Mouse (Mus musculus) stomach, embryonic 14.5 days (tissue): ENCODE data around the gene Celf5. TPM values are rescaled to one million over a fixed set of nuclear protein-coding genes. Genes with fewer than 3 reads are reported as not detected.

Source experiments
- ATAC-seq: fragments of 200-750 bp; cut with Nextera tagmentation; 2 replicates; pipeline ENCODE4 v1.8.0; 2017; ENCODE audit warnings: low read depth, moderate TSS enrichment; ENCODE audit not compliant: insufficient number of reproducible peaks, insufficient read depth, low FRiP score
- H3K27ac ChIP-seq: fragments of 300-500 bp; sonication (generic); 2 replicates; pipeline ENCODE4 v1.5.1; 2014; ENCODE audit warnings: mild to moderate bottlenecking, low read length, moderate library complexity, mixed read lengths
- H3K27me3 ChIP-seq: fragments of 300-500 bp; sonication (generic); 2 replicates; pipeline ENCODE4 v1.6.1; 2014; ENCODE audit warnings: low read length, control low read depth, mixed read lengths; ENCODE audit not compliant: control insufficient read depth, insufficient read depth
- H3K36me3 ChIP-seq: fragments of 300-500 bp; sonication (generic); 2 replicates; pipeline ENCODE4 v1.6.1; 2014; ENCODE audit warnings: mild to moderate bottlenecking, control low read depth, low read length, moderate library complexity, mixed read lengths; ENCODE audit not compliant: control insufficient read depth, insufficient read depth
- H3K4me1 ChIP-seq: fragments of 300-500 bp; sonication (generic); 2 replicates; pipeline ENCODE4 v1.6.1; 2014; ENCODE audit warnings: low read length, control low read depth, mixed read lengths; ENCODE audit not compliant: control insufficient read depth, insufficient read depth
- H3K4me2 ChIP-seq: fragments of 300-500 bp; sonication (generic); replicated peaks from 2 replicates; pipeline ENCODE4 v1.6.1; 2014; ENCODE audit warnings: low read depth, low read length, control low read depth
- H3K4me3 ChIP-seq: fragments of 300-500 bp; sonication (generic); 2 replicates; pipeline ENCODE4 v1.5.1; 2014; ENCODE audit warnings: low read depth, low read length, control low read depth
- H3K9ac ChIP-seq: fragments of 300-500 bp; sonication (generic); replicated peaks from 2 replicates; pipeline ENCODE4 v1.6.1; 2014; ENCODE audit warnings: low read depth, mild to moderate bottlenecking, control low read depth, low read length, moderate library complexity, mixed read lengths
- H3K9me3 ChIP-seq: fragments of 300-500 bp; sonication (generic); 2 replicates; pipeline ENCODE4 v1.6.1; 2016; ENCODE audit warnings: low read depth, low read length, control low read depth; ENCODE audit not compliant: control insufficient read depth
- WGBS: fragments of 180-500 bp; shearing (Covaris S2); extraction: QIAGEN DNeasy Blood & Tissue Kit; methylation state at CpG from one replicate; pipeline ENCODE4 v1.1.7; 2014; 5-methylcytosine and 5-hydroxymethylcytosine counted together
- polyA plus RNA-seq: library from polyadenylated mRNA; unstranded; fragments of >200 nt; fragmentation: Nextera tagmentation; extraction: Ambion mirVana; gene quantifications from 2 replicates; pipeline ENCODE4 v1.2.1, GENCODE M21; 2014

Celf5 gene
- polyA plus RNA-seq, 1 experiment from 2014 or later = 1.7 TPM

GRCm38 (mm10) chr10:81486496-81486895 lies 4.0 kb upstream of the Celf5 start:
- Histone ChIP-seq H3K9me3 (no peaks in the 10 kb centered on the region), H3K4me2 (no peak overlapping the region), H3K36me3 (peaks cover 46% of the 10 kb centered on the region), H3K27ac (no peak overlapping the region), H3K27me3 (0 out of 2 replicates have a peak, but pooled peaks cover 4% of the 10 kb centered on the region), H3K9ac (no peak overlapping the region), H3K4me1 (no peaks in the 10 kb centered on the region), H3K4me3 (no peak overlapping the region)
- WGBS = 88% methylated on average over 10 of the region's 10 CpGs
- no peak for ATAC-seq

GRCm38 (mm10) chr10:81485479-81486018 lies 3.0 kb upstream of the Celf5 start:
- H3K9ac ChIP-seq = no peak overlapping the region
- peaks cover 37% of the 10 kb centered on the region for H3K36me3 ChIP-seq
- no peak overlapping the region for H3K27ac ChIP-seq
- 0 out of 2 replicates have a peak, but pooled peaks cover 4% of the 10 kb centered on the region for H3K27me3 ChIP-seq
- H3K9me3 ChIP-seq = no peaks in the 10 kb centered on the region
- WGBS = 72% methylated on average over 7 of the region's 7 CpGs
- no peaks in the 10 kb centered on the region for H3K4me1 ChIP-seq
- H3K4me2 ChIP-seq = no peak overlapping the region
- no peak for ATAC-seq
- no peak overlapping the region for H3K4me3 ChIP-seq

- H3K4me2 ChIP-seq = no peak overlapping the region
- peaks cover 32% of the 10 kb centered on the region for H3K36me3 ChIP-seq
- no peak overlapping the region for H3K9ac ChIP-seq
- H3K27me3 ChIP-seq = 0 out of 2 replicates have a peak, but pooled peaks cover 4% of the 10 kb centered on the region
- H3K4me3 ChIP-seq = no peak overlapping the region
- no peak for ATAC-seq
- H3K27ac ChIP-seq = no peak overlapping the region
- no peaks in the 10 kb centered on the region for H3K9me3 ChIP-seq
- no peaks in the 10 kb centered on the region for H3K4me1 ChIP-seq
- WGBS = 21% methylated on average over 2 of the region's 2 CpGs
Observed at GRCm38 (mm10) chr10:81485060-81485449, 2.5 kb upstream of the Celf5 start.

GRCm38 (mm10) chr10:81484441-81485059 lies 2.0 kb upstream of the Celf5 start:
- ATAC-seq = no peak
- Histone ChIP-seq H3K27me3 (0 out of 2 replicates have a peak, but pooled peaks cover 4% of the 10 kb centered on the region), H3K36me3 (peaks cover 27% of the 10 kb centered on the region), H3K4me1 (no peaks in the 10 kb centered on the region), H3K9ac (no peak overlapping the region), H3K27ac (no peak overlapping the region), H3K9me3 (no peaks in the 10 kb centered on the region), H3K4me2 (no peak overlapping the region), H3K4me3 (no peak overlapping the region)
- WGBS = 56% methylated on average over 6 of the region's 6 CpGs

- ATAC-seq = no peak
- no peak overlapping the region for H3K4me3 ChIP-seq
- peaks cover 23% of the 10 kb centered on the region for H3K36me3 ChIP-seq
- H3K27me3 ChIP-seq = 0 out of 2 replicates have a peak, but pooled peaks cover 4% of the 10 kb centered on the region
- 18% methylated on average over 9 of the region's 9 CpGs for WGBS
- no peaks in the 10 kb centered on the region for H3K9me3 ChIP-seq
- no peak overlapping the region for H3K9ac ChIP-seq
- no peak overlapping the region for H3K4me2 ChIP-seq
- H3K27ac ChIP-seq = no peak overlapping the region
- H3K4me1 ChIP-seq = no peaks in the 10 kb centered on the region
Observed at GRCm38 (mm10) chr10:81483983-81484382, 1.5 kb upstream of the Celf5 start.

GRCm38 (mm10) chr10:81481605-81482532 lies 640 bp downstream of the Celf5 start:
- peak overlapping the region; percentile 74 for H3K4me2 ChIP-seq
- H3K36me3 ChIP-seq = peaks cover 2% of the 10 kb centered on the region; the same call in 1 of the 2 replicates
- ATAC-seq = no peak
- peak overlapping the region; percentile 36 for H3K4me3 ChIP-seq
- H3K27me3 ChIP-seq = 0 out of 2 replicates have a peak, but pooled peaks cover 4% of the 10 kb centered on the region
- no peaks in the 10 kb centered on the region for H3K4me1 ChIP-seq
- no peaks in the 10 kb centered on the region for H3K9me3 ChIP-seq
- H3K9ac ChIP-seq = 0 out of 2 replicates have a peak overlapping the region, but pooled peaks have one; percentile 21
- H3K27ac ChIP-seq = no peak overlapping the region
- WGBS = 3% methylated on average over 30 of the region's 35 CpGs

- no peak overlapping the region for H3K4me2 ChIP-seq
- WGBS = 77% methylated on average over 10 of the region's 10 CpGs
- no peaks in the 10 kb centered on the region for H3K36me3 ChIP-seq
- H3K9me3 ChIP-seq = no peaks in the 10 kb centered on the region
- no peaks in the 10 kb centered on the region for H3K4me1 ChIP-seq
- peaks cover 16% of the 10 kb centered on the region for H3K27me3 ChIP-seq
- no peak overlapping the region for H3K4me3 ChIP-seq
- no peak overlapping the region for H3K27ac ChIP-seq
- ATAC-seq = no peak
- no peak overlapping the region for H3K9ac ChIP-seq
Observed at GRCm38 (mm10) chr10:81474461-81474860, 8.0 kb downstream of the Celf5 start.

GRCm38 (mm10) chr10:81473003-81473451 lies 9.5 kb downstream of the Celf5 start:
- peaks cover 16% of the 10 kb centered on the region for H3K27me3 ChIP-seq
- H3K27ac ChIP-seq = no peak overlapping the region
- 2% methylated on average over 22 of the region's 22 CpGs for WGBS
- ATAC-seq = no peak
- no peaks in the 10 kb centered on the region for H3K9me3 ChIP-seq
- no peak overlapping the region for H3K4me3 ChIP-seq
- no peaks in the 10 kb centered on the region for H3K36me3 ChIP-seq
- no peak overlapping the region for H3K4me2 ChIP-seq
- no peaks in the 10 kb centered on the region for H3K4me1 ChIP-seq
- H3K9ac ChIP-seq = no peak overlapping the region
